Mouse (Mus musculus) neural tube, embryonic 11.5 days (tissue): ENCODE results near the gene Scaper. TPM values are rescaled to one million over a fixed set of nuclear protein-coding genes. Genes with fewer than 3 reads are reported as not detected.

ENCODE experiments used
- ATAC-seq: fragments of 200-750 bp; cut with Nextera tagmentation; 2 replicates; pipeline ENCODE4 v1.8.0; 2017; ENCODE audit warnings: moderate number of reproducible peaks, mild to moderate bottlenecking, moderate TSS enrichment, moderate library complexity; ENCODE audit not compliant: insufficient read depth, low FRiP score, low TSS enrichment
- DNase-seq: peaks from one replicate; pipeline ENCODE4 v3.0.0-alpha.2; 2015; ENCODE audit warnings: low spot score
- H3K27ac ChIP-seq: fragments of 300-500 bp; sonication (generic); 2 replicates; pipeline ENCODE4 v1.5.1; 2014; ENCODE audit warnings: low read depth, mild to moderate bottlenecking, low read length
- H3K27me3 ChIP-seq: fragments of 300-500 bp; sonication (generic); 2 replicates; pipeline ENCODE4 v1.6.1; 2014; ENCODE audit warnings: mild to moderate bottlenecking, low read length, mixed read lengths; ENCODE audit not compliant: control insufficient read depth, insufficient read depth
- H3K36me3 ChIP-seq: fragments of 300-500 bp; sonication (generic); 2 replicates; pipeline ENCODE4 v1.6.1; 2014; ENCODE audit warnings: mild to moderate bottlenecking, low read length, moderate library complexity, mixed read lengths; ENCODE audit not compliant: control insufficient read depth, insufficient read depth
- H3K4me1 ChIP-seq: fragments of 300-500 bp; sonication (generic); 2 replicates; pipeline ENCODE4 v1.6.1; 2014; ENCODE audit warnings: low read length, mixed read lengths; ENCODE audit not compliant: control insufficient read depth, insufficient read depth
- H3K4me2 ChIP-seq: fragments of 300-500 bp; sonication (generic); 2 replicates; pipeline ENCODE4 v1.6.1; 2014; ENCODE audit warnings: low read depth, mild to moderate bottlenecking, moderate library complexity
- H3K4me3 ChIP-seq: fragments of 300-500 bp; sonication (generic); 2 replicates; pipeline ENCODE4 v1.5.1; 2014; ENCODE audit warnings: low read depth, low read length
- H3K9ac ChIP-seq: fragments of 300-500 bp; sonication (generic); 2 replicates; pipeline ENCODE4 v1.6.1; 2014; ENCODE audit warnings: mild to moderate bottlenecking, low read length
- H3K9me3 ChIP-seq: fragments of 300-500 bp; sonication (generic); 2 replicates; pipeline ENCODE4 v1.6.1; 2016; ENCODE audit warnings: low read length; ENCODE audit not compliant: control insufficient read depth
- WGBS: fragments of 180-500 bp; shearing (Covaris S2); extraction: QIAGEN DNeasy Blood & Tissue Kit; methylation state at CpG from one replicate; pipeline ENCODE4 v1.1.7; 2014; 5-methylcytosine and 5-hydroxymethylcytosine counted together
- polyA plus RNA-seq: library from polyadenylated mRNA; unstranded; fragments of >200 nt; fragmentation: Nextera tagmentation; extraction: Ambion mirVana; gene quantifications from 2 replicates; pipeline ENCODE4 v1.2.1, GENCODE M21; 2014

The Scaper gene
- polyA plus RNA-seq, 1 experiment from 2014 or later, result 13.7 TPM

DNA sequence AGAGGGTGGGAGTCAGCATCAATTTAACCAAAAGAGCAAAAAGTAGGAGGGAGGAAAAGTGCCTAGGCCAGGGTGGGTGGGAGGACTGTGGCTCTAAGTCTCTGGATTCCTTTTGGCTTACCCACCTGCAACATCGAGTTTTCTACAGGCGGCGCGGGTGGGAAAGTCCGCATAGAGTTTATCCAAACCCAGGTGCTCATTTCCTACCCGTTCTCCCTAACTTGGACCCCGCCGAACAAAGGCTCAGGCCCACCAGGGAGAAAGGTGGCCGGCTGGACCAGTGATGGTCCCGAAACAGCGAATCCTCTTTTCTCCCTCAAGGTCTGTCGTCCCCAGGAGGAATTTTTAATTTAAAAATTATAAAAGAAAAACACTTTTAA, 397.5 kb downstream of the Scaper start:
- H3K36me3 ChIP-seq, result no peaks in the 10 kb centered on the region
- DNase-seq, result peak; percentile 54
- ATAC-seq, result no peak
- H3K27me3 ChIP-seq, result peaks cover 80% of the 10 kb centered on the region
- peak overlapping the region; percentile 32 for H3K4me3 ChIP-seq
- no peak overlapping the region for H3K27ac ChIP-seq
- no peaks in the 10 kb centered on the region for H3K9me3 ChIP-seq
- peak overlapping the region; percentile 1 for H3K9ac ChIP-seq
- 1% methylated on average over 12 of the region's 12 CpGs for WGBS
- H3K4me1 ChIP-seq, result peaks cover 9% of the 10 kb centered on the region
- peak overlapping the region; percentile 49 for H3K4me2 ChIP-seq

DNA sequence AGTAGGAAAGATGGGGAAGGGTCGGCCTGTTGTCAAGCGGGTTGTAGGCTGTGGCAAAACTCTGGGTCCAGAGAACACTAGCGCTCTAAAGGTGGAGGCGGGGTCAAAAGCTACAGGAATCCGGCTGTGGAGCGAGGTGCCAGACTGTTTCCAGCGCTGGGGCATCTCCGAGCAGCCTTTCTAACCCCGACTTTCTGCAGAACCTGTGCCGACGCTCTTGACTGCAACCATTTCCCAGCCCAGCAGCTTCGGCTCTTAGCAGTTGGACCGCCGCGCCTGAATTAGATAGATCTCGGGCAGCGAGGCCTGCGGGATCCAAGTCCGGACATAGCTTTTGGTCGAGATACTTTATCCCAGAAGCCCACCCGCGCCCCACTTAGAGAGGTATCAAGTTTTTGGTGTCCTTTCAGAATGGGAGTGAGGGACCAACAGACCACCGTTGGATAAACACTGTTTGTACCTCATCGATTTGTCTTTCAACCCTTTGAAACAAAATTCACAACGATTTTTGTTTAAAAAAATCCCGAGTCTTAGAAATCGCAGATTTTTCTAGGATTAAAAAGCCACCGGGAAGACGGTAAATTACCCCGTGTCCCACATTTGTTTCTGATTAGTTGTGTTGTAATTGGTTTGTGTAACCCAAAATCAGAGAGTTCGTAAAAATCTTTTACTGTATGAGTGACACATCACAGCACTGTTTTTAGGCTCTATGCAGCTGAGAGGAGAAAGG, 398.1 kb downstream of the Scaper start:
- Histone ChIP-seq H3K4me1 (peaks cover 9% of the 10 kb centered on the region), H3K27ac (no peak overlapping the region), H3K9me3 (no peaks in the 10 kb centered on the region), H3K27me3 (peaks cover 74% of the 10 kb centered on the region), H3K9ac (peak overlapping the region; percentile 18), H3K4me2 (peak overlapping the region; percentile 49), H3K4me3 (peak overlapping the region; percentile 32), H3K36me3 (no peaks in the 10 kb centered on the region)
- ATAC-seq (no peak), DNase-seq (peak; percentile 57)
- 2% methylated on average over 31 of the region's 31 CpGs for WGBS

DNA sequence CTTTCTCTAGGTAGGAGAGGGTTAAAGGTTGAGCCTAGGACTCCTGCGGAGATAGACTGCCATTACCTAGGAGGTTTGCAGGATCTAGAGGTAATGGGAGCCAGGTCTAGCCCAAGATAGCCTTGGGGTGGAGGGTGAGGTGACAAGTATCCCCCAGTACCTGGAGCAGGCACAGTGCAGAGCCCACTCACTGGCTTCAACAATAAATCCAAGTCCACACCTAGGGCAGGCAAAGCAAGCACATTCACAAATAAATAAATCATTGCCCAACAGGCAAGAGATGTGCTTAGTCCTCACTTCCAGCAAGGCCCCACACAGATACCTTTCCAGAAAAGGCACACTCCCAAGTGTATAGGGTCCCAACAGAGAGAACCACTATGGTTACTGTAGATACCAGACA, 398.9 kb downstream of the Scaper start:
- 4% methylated on average over 1 of the region's 1 CpGs for WGBS
- DNase-seq (no peak), ATAC-seq (no peak)
- Histone ChIP-seq H3K27me3 (peaks cover 66% of the 10 kb centered on the region), H3K4me3 (no peak overlapping the region), H3K4me1 (peaks cover 9% of the 10 kb centered on the region), H3K27ac (no peak overlapping the region), H3K36me3 (no peaks in the 10 kb centered on the region), H3K9me3 (no peaks in the 10 kb centered on the region), H3K9ac (no peak overlapping the region), H3K4me2 (no peak overlapping the region)

DNA sequence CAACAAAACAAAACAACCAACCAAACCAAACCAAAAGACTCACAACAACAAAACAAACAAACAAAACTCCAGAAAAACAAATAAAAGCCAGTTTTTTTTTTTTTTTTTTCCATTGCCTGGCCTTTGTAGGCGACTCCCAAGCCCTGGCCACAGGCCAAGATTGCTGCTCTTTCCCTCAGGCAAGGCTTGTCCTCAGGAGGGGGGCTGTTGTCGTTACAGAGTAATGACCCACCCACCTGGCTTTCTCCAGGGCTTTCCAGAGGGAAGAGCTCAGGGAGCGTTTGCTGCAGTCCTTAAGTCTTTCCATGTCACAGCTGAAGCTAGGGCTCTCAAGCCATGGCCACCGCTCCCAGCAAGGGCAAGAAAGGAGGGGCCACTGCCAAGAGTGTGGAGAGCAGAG, 399.5 kb downstream of the Scaper start, which contains the start of gene Isl2:
Isl2 (plus strand) TSS at position 296 of the 400 bp plus-strand sequence.
- H3K4me2 ChIP-seq, result peak within 1 kb of the TSS; percentile 24; the same call in 1 of the 2 replicates
- DNase-seq (peak; percentile 28), ATAC-seq (no peak)
- H3K27ac ChIP-seq, result no peak within 1 kb of the TSS
- H3K36me3 ChIP-seq, result no peaks in the 10 kb centered on the region
- H3K4me3 ChIP-seq, result no peak within 1 kb of the TSS
- no peak within 1 kb of the TSS; the same call in 1 of the 2 replicates for H3K9ac ChIP-seq
- H3K4me1 ChIP-seq, result peaks cover 9% of the 10 kb centered on the region
- no peaks in the 10 kb centered on the region for H3K9me3 ChIP-seq
- peaks cover 60% of the 10 kb centered on the region for H3K27me3 ChIP-seq
- WGBS, result 4% methylated on average over 4 of the region's 4 CpGs

DNA sequence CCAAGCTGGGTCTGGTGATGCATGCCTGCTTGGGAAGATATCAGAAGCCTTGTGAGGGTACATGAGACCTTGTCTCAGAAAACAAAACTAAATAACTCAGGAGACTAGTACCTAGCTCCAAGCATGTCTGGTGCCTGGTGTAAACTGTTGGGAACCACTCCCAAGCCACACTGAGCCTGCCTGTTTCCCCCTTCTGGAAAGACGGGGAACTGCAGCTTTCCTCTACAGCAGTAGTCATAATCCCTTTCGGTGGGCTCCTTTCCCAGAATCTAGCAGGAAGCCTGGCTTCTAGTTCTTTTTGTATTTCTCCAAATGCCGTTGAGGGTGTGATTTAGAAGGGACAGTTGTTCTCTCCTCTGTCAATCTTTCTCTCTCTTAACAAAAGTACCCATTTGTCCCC, 402.0 kb downstream of the Scaper start:
- Histone ChIP-seq H3K27me3 (peaks cover 40% of the 10 kb centered on the region), H3K4me3 (no peak overlapping the region), H3K9ac (no peak overlapping the region), H3K4me2 (no peak overlapping the region), H3K27ac (no peak overlapping the region), H3K9me3 (no peaks in the 10 kb centered on the region), H3K4me1 (peaks cover 3% of the 10 kb centered on the region; the same call in 1 of the 2 replicates), H3K36me3 (no peaks in the 10 kb centered on the region)
- DNase-seq (peak; percentile 53), ATAC-seq (no peak)
- 19% methylated on average over 3 of the region's 3 CpGs for WGBS

DNA sequence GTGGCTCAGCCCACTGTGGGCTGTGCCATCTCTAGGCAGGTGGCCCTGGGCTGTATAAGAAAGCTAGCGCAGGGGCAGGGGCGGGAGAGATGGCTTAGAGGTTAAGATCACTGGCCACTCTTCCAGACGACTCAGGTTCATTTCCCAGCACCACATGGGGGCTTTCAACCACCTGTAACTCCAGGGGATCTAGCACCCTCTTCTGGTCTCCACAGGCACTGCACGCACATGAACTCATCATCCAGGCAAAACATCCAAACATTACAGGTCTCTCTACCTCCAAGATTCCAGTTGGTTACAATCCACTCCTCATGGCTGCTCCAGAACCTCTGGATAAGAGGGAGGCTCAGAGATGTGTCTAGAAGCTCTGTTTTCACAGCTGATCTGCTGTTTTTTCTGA, 412.2 kb downstream of the Scaper start:
- H3K4me3 ChIP-seq, result no peak overlapping the region
- WGBS, result 41% methylated on average over 4 of the region's 4 CpGs
- no peak for DNase-seq

DNA sequence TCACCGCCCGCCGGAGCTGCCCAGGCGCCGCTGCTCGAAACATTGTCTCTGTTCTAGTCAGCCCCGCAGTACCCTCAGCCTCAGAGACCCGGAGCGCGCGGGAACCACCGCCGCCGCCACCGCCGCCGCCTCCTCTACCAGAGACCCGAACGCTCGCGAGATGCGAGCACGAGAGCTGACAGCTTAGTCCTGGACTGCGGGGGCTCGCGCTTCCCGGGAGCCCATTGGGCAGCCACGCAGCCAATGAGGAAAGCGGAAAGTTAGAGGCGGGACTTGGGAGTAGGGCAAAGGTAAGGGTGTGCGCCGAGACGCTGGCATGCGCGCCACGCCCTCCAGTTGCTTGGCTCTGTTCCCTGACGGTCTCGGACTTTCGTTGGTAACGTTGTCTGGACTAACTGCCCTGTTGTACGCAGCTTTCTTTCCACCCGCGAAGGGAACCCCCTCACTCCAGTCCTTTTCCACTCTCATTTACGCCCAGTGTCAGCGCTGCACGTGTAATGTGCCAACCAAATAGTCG, 425.8 kb downstream of the Scaper start, which contains the start of gene Etfa:
Etfa (minus strand) TSS at position 217 of the 517 bp plus-strand sequence.
- Histone ChIP-seq H3K9me3 (no peaks in the 10 kb centered on the region), H3K9ac (peak within 1 kb of the TSS; percentile 82), H3K27me3 (peaks cover 10% of the 10 kb centered on the region; the same call in 1 of the 2 replicates), H3K4me3 (peak within 1 kb of the TSS; percentile 80), H3K4me2 (peak within 1 kb of the TSS; percentile 85), H3K27ac (peak within 1 kb of the TSS; percentile 80), H3K36me3 (no peaks in the 10 kb centered on the region), H3K4me1 (peaks cover 5% of the 10 kb centered on the region; the same call in 1 of the 2 replicates)
- WGBS, result under 1% methylated on average over 47 of the region's 47 CpGs
- DNase-seq, result peak; percentile 96
- peak; percentile 99 for ATAC-seq

More for the DNA sequence above, 412.2 kb downstream of the Scaper start:
- H3K27me3 ChIP-seq, result no peaks in the 10 kb centered on the region
- H3K36me3 ChIP-seq, result no peaks in the 10 kb centered on the region
- H3K9me3 ChIP-seq, result no peaks in the 10 kb centered on the region
- ATAC-seq, result no peak
- no peaks in the 10 kb centered on the region for H3K4me1 ChIP-seq
- H3K4me2 ChIP-seq, result no peak overlapping the region
- H3K9ac ChIP-seq, result no peak overlapping the region
- H3K27ac ChIP-seq, result no peak overlapping the region

DNA sequence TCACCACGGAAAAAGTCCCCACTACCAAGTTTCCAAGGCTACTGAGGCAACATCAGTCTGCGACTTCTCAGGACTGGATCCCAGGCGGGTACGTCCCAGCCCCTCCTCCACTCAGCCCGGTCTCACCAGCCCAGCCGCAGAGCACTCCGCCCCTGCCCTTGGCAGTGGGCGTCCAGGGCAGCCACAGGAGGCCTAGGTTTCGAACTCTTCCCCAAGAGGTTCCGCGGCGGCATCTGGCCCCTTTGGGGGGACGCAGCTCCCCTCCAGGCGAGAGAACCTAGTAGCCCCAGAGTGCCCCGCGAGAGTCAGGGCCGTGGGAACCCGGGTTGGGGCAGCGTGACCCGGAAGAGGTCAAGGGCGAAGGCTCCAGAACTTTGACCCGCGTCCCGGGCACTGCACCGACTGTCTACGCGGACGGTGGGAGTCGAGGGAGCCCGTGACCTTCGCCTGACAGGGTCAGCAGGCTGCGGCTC, 426.4 kb downstream of the Scaper start:
- Histone ChIP-seq H3K27me3 (peaks cover 10% of the 10 kb centered on the region; the same call in 1 of the 2 replicates), H3K9me3 (no peaks in the 10 kb centered on the region), H3K4me3 (peak overlapping the region; percentile 80), H3K4me1 (peaks cover 5% of the 10 kb centered on the region; the same call in 1 of the 2 replicates), H3K4me2 (peak overlapping the region; percentile 85), H3K27ac (peak overlapping the region; percentile 80), H3K36me3 (no peaks in the 10 kb centered on the region), H3K9ac (peak overlapping the region; percentile 82)
- DNase-seq, result no peak
- peak; percentile 76 for ATAC-seq
- under 1% methylated on average over 30 of the region's 32 CpGs for WGBS
